Mouse (Mus musculus): ENCODE measurements at regions not wholly inside any gene's neighbourhood (a gene's known extent, or its start where the extent isn't known, plus 50 kb on each side); places are given as distances from the start of the nearest gene placed in this dataset.

DNA sequence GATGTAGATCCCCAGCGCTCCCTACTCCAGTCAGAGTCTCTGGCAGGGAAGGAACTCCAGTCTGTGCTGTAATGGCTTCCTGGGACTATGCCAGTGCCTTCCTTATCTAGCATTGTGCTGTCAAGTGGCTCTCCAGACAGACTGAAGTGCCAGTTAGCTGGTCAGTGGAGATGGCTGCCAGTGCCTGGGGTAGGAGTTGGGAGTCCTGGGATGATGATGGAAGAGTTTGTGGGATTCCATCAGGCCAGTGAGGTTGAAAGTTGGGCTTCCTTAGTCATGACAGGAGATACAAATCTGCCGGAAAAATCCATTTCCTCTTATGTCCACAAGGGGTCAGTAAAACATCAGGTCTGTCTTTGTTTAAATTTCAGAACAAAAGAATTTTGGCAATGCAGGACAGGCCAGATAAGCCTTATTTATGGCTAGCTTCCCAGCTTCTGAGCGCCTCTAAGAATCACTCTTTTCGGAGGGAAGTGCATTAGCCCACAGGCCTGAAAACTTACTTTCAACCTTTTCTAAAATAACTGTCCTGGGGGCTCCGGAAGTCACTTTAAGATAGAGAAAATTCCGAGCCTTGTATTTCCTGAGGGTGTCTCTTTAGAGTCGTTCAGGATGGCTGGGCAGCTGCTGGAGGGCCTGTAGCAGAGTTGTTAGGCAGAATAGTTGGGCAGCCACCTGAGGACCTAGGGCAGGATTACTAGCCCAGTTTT is 79.5 kb upstream of the Camk1g start:
- DNase-seq: peak; percentile 15 to 46

DNA sequence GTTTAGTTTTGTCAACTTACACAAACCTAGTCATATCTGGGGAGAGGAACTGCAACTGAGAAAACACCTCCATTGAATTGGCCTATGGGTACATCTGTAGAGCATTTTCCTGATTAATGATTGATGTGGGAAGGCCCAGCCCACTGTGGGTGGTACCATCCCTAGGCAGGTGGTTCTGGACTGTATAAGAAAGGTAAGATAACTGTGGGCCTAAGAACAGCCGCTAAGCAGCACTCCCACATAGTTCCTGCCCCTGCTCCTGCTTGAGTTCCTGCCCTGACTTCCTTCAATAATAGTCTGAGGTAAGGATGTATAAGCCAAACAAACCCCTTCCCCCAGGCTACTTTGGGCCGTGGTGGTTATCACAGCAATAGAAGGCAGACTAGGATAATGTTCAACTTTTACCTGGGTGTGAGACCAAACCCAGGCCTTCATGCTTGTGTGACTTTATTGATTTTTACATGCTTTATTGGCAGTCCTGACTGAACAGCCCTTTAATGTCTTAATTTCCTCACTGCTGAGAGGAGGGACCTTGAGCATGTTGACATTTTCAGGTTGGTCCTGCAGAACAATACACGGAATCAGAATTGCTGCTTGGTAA is 78.8 kb upstream of the Camk1g start:
- no peak for DNase-seq

DNA sequence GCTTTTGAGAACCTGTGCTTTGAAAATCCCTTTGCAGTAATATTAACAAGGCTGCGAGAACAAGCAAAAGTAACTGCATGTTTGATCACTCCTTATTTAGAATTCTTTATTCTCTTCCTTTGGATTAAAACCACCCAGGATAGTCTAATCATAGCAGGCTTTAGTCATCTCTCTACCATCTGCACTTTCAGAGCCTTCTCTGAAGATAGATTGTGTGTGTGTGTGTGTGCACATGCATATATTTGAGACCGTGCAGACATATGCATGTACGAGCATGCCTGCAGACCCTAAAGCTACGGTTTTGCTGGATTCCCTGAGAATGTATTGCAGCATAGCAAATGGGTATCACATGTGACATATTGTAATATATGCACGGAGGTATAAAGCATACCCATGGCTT is 77.5 kb upstream of the Camk1g start:
- DNase-seq: no peak

DNA sequence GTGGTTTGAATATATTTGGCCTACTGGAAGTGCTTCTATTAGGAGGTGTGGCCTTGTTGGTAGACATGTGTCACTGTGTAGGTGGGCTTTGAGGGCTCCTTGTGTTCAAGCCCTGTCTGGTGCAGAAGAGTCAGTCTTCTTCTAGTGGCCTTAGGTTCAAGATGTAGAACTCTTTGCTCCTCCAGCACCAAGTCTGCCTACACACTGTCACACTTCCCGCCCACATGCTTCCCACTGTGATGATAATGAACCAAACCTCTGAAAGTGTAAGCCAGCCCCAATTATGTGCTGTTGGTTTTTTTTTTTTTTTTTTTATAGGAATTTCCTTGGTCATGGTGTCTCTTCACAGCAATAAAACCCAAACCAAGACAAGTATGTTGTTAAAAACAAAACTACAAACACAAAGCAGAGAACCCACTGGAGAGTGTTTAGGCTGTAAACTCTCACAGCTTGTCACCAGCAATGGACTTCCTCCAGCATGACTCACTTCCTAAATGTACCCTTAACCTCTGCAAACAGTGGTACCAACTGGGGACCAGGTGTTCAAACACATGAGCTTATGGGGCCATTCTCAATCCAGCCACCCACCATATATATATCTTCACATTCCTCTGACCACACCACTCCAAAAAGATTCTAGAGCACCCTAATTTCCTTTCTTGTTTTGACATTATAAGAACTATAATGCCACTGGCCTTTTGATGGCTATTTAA is 74.0 kb upstream of the Camk1g start:
- DNase-seq: no peak

- DNase-seq: no peak
Observed at GRCm38 (mm10) chr1:193440512-193440911, 70.4 kb upstream of the Camk1g start.

DNA sequence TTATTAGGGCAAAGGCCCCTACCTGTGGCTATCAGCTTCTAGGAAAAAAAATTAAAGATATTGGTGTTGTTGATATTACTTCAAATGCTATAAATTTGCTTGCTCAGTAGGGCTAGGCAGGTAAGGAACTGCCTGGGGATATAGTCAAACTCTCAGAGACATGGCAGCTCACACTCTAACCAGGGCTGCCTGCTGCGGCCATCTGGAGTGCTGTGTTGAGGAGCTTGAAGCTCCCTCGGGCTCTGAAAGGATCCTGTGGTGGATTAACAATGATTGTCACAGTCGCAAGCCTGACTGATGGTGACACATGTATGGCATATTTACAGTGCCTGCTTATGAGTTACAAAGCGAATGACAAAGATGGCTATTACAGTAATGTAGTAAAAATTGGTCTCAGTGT is 64.2 kb upstream of the Camk1g start:
- peak; percentile 18 to 21 for DNase-seq

GRCm38 (mm10) chr1:193433493-193434021 is 63.5 kb upstream of the Camk1g start:
- DNase-seq: peak; percentile 27 to 40

DNA sequence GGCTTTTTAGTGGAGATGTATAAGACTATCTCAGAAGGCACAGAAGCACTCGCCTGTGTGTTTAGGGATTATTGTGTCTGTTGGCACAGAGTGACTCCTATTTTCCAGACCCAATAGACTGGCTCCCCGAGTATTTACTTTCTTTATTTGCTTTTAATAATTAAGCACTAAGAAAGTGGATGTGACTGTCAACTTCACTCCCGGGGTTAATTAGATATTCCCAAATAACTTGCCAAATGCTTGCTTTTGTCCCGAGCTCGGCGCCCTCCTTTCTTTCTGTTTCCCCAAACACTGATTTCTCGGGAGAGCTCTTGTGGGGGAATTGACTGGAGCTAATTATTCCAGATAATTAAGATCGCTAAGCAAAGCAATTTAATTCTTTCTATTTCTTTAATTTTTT is 60.1 kb upstream of the Camk1g start:
- no peak for DNase-seq

DNA sequence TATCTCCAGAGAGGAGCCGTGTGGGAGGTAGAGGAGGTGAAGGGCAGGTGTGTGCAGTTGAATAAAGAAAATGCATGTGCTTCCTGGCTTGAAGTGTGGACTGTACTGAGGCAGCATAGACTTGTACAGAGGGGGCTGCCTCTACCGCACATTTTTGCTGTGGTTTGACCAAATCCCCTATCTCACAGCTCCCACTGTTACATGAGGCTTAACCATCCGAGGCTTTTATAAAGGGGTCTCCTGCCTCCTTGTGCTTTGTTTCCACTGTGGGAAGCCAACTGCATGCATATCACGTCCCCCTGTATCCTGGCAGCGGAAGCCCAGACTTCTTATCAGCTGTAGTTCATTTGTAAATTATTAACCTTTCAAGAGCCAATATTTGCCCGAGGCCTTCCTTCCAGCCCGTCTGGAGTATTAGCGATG is 53.6 kb upstream of the Camk1g start:
- DNase-seq: no peak

DNA sequence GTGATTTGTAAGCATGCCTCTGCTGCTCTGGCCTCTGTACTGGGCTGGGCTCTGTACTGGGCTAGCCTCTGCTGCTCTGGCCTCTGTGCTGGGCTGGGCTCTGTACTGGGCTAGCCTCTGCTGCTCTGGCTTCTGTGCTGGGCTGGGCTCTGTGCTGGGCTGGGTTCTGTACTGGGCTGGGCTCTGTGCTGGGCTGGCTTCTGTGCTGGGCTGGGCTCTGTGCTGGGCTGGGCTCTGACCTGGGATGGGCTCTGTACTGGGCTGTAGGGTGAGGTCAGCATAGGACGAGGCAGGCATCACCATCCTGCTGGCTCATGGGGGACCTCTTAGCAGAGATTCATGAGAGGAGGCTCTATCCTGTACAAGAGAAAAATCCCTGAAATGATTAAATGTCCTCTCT is 52.8 kb upstream of the Camk1g start:
- DNase-seq: no peak

DNA sequence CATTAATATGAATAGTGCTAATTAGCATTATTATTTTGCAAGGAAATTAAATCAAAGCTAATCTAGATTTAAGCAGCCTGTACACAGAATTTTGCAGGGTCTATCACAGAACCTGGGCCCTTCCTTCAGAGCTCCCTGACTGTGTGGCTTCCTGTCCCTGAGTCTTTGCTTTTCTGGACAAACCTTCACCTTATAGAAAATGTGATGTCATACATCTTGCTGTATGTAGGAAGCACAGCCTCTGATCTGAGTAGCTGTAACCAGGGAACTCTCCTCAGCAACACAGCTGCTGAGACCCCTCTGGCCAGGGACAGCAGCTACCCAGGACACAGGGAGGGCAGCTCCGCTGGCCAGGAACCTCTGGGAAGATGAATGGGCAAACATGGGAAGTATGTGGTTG is 51.7 kb upstream of the Camk1g start:
- DNase-seq: no peak

GRCm38 (mm10) chr1:193421414-193421813 is 51.3 kb upstream of the Camk1g start:
- no peak for DNase-seq

Data from cerebellum, postnatal 36 days (tissue).